Mouse (Mus musculus) lung, postnatal 0 days (tissue): Measurements from ENCODE around the gene Ctxn1.

Experiments
- CTCF ChIP-seq: IDR thresholded peaks from 2 replicates; pipeline ENCODE4 v1.5.1; 2016; ENCODE audit warnings: antibody characterized with exemption, mild to moderate bottlenecking
- EP300 ChIP-seq: IDR thresholded peaks from 2 replicates; pipeline ENCODE4 v1.6.1; 2016; ENCODE audit warnings: antibody characterized with exemption, mild to moderate bottlenecking, control low read depth

DNA sequence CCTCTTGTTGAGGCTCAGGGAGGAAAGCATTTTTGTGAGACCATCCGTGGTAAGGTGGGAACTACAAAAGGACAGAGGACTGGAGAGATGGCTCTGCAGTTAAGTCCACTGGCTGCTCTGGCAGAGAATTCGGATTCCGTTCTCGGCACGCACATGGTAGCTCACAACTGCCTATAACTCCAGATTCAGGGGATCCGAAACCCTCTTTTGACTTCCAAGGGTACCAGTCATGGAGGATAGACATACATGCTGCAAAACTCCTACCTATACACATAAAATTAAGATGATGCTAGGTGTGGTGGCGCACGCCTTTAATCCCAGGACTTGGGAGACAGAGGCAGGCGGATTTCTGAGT, 17.0 kb upstream of the Ctxn1 start:
- TF ChIP-seq CTCF (no peak), EP300 (no peak)
